Mouse (Mus musculus) stomach, postnatal 0 days (tissue): ENCODE measurements around the gene Taf5. TPM values are rescaled to one million over a fixed set of nuclear protein-coding genes. Genes with fewer than 3 reads are reported as not detected.

Source experiments
- ATAC-seq: fragments of 200-750 bp; cut with Nextera tagmentation; 2 replicates; pipeline ENCODE4 v1.8.0; 2017; ENCODE audit not compliant: low FRiP score, low TSS enrichment
- DNase-seq: peaks from one replicate; pipeline ENCODE4 v3.0.0-alpha.2; 2016; ENCODE audit warnings: low spot score
- H3K27ac ChIP-seq: fragments of 300-500 bp; sonication (generic); replicated peaks from 2 replicates; pipeline ENCODE4 v1.5.1; 2014; ENCODE audit warnings: mild to moderate bottlenecking, control low read depth
- H3K27me3 ChIP-seq: fragments of 300-500 bp; sonication (generic); 2 replicates; pipeline ENCODE4 v1.6.1; 2014; ENCODE audit warnings: low read length; ENCODE audit not compliant: control insufficient read depth, insufficient read depth
- H3K36me3 ChIP-seq: fragments of 300-500 bp; sonication (generic); 2 replicates; pipeline ENCODE4 v1.6.1; 2014; ENCODE audit warnings: low read length, mixed read lengths; ENCODE audit not compliant: control insufficient read depth, insufficient read depth
- H3K4me1 ChIP-seq: fragments of 300-500 bp; sonication (generic); replicated peaks from 2 replicates; pipeline ENCODE4 v1.6.1; 2014; ENCODE audit warnings: antibody characterized with exemption; ENCODE audit not compliant: control insufficient read depth, insufficient read depth
- H3K4me2 ChIP-seq: fragments of 300-500 bp; sonication (generic); replicated peaks from 2 replicates; pipeline ENCODE4 v1.6.1; 2014; ENCODE audit warnings: low read depth, mild to moderate bottlenecking, control low read depth, moderate library complexity
- H3K4me3 ChIP-seq: fragments of 300-500 bp; sonication (generic); 2 replicates; pipeline ENCODE4 v1.5.1; 2014; ENCODE audit warnings: low read depth, low read length, control low read depth
- H3K9ac ChIP-seq: fragments of 300-500 bp; sonication (generic); 2 replicates; pipeline ENCODE4 v1.6.1; 2014; ENCODE audit warnings: mild to moderate bottlenecking, low read length, control low read depth, mixed read lengths
- H3K9me3 ChIP-seq: fragments of 300-500 bp; sonication (generic); 2 replicates; pipeline ENCODE4 v1.6.1; 2016; ENCODE audit warnings: low read length; ENCODE audit not compliant: control insufficient read depth
- CTCF ChIP-seq: IDR thresholded peaks from 2 replicates; pipeline ENCODE4 v1.5.1; 2016; ENCODE audit warnings: antibody characterized with exemption, low read depth, mild to moderate bottlenecking, moderate library complexity
- EP300 ChIP-seq: optimal IDR thresholded peaks from 2 replicates; pipeline ENCODE3; 2016; ENCODE audit warnings: antibody characterized with exemption
- WGBS: fragments of 180-500 bp; shearing (Covaris S2); extraction: QIAGEN DNeasy Blood & Tissue Kit; methylation state at CpG from one replicate; pipeline ENCODE4 v1.1.7; 2014; 5-methylcytosine and 5-hydroxymethylcytosine counted together
- polyA plus RNA-seq: library from polyadenylated mRNA; unstranded; fragments of >200 nt; fragmentation: Nextera tagmentation; extraction: Ambion mirVana; gene quantifications from 2 replicates; pipeline ENCODE4 v1.2.1, GENCODE M21; 2015

The Taf5 gene
- polyA plus RNA-seq, 1 experiment from 2014 or later = 1.6 TPM

- H3K27ac ChIP-seq = peak overlapping the region; percentile 93
- no peaks in the 10 kb centered on the region for H3K27me3 ChIP-seq
- H3K4me2 ChIP-seq = peak overlapping the region; percentile 70
- 0 out of 2 replicates have a peak, but pooled peaks cover 2% of the 10 kb centered on the region for H3K36me3 ChIP-seq
- ATAC-seq = peak; percentile 94
- H3K9ac ChIP-seq = peak overlapping the region; percentile 94
- peak; percentile 89 for DNase-seq
- no peaks in the 10 kb centered on the region for H3K9me3 ChIP-seq
- H3K4me3 ChIP-seq = peak overlapping the region; percentile 98
- WGBS = 0% methylated on average over 29 of the region's 72 CpGs
- H3K4me1 ChIP-seq = no peaks in the 10 kb centered on the region
- TF ChIP-seq EP300 (no peak), CTCF (peak; percentile 45)
Measured at GRCm38 (mm10) chr19:47067924-47068611, 522 bp downstream of the Taf5 start.

- peaks cover 10% of the 10 kb centered on the region for H3K36me3 ChIP-seq
- no peak overlapping the region for H3K4me3 ChIP-seq
- H3K27me3 ChIP-seq = no peaks in the 10 kb centered on the region
- TF ChIP-seq EP300 (no peak), CTCF (no peak)
- peaks cover 2% of the 10 kb centered on the region; the same call in 1 of the 2 replicates for H3K4me1 ChIP-seq
- 64% methylated on average over 3 of the region's 3 CpGs for WGBS
- H3K27ac ChIP-seq = no peak overlapping the region
- DNase-seq (no peak), ATAC-seq (no peak)
- no peaks in the 10 kb centered on the region for H3K9me3 ChIP-seq
- H3K4me2 ChIP-seq = no peak overlapping the region
- no peak overlapping the region for H3K9ac ChIP-seq
Measured at GRCm38 (mm10) chr19:47088226-47088625, 20.7 kb downstream of the Taf5 start.

GRCm38 (mm10) chr19:47089718-47090525 lies 22.4 kb downstream of the Taf5 start:
- TF ChIP-seq EP300 = no peak
- TF ChIP-seq CTCF = no peak
- H3K4me1 ChIP-seq = peaks cover 2% of the 10 kb centered on the region; the same call in 1 of the 2 replicates
- H3K27me3 ChIP-seq = no peaks in the 10 kb centered on the region
- DNase-seq (no peak), ATAC-seq (peak; percentile 55)
- peak overlapping the region; percentile 93 for H3K27ac ChIP-seq
- peak overlapping the region; percentile 83 for H3K4me2 ChIP-seq
- peak overlapping the region; percentile 89 for H3K4me3 ChIP-seq
- peaks cover 8% of the 10 kb centered on the region for H3K36me3 ChIP-seq
- H3K9me3 ChIP-seq = no peaks in the 10 kb centered on the region
- WGBS = 1% methylated on average over 36 of the region's 36 CpGs
- H3K9ac ChIP-seq = peak overlapping the region; percentile 97

GRCm38 (mm10) chr19:47090550-47091156 lies 23.1 kb downstream of the Taf5 start, which contains the start of the genes Usmg5 and Pdcd11:
Gene Usmg5, minus strand, starts transcription at chr19:47090647.
Gene Pdcd11, plus strand, starts transcription at chr19:47090768.
- Histone ChIP-seq H3K4me1 (peaks cover 2% of the 10 kb centered on the region; the same call in 1 of the 2 replicates), H3K36me3 (peaks cover 8% of the 10 kb centered on the region), H3K27ac (peak within 1 kb of the TSS; percentile 93), H3K4me3 (peak within 1 kb of the TSS; percentile 89), H3K9ac (peak within 1 kb of the TSS; percentile 97), H3K9me3 (no peaks in the 10 kb centered on the region), H3K4me2 (peak within 1 kb of the TSS; percentile 83), H3K27me3 (no peaks in the 10 kb centered on the region)
- DNase-seq (peak; percentile 96), ATAC-seq (peak; percentile 99)
- TF ChIP-seq EP300 (no peak), CTCF (no peak)
- under 1% methylated on average over 50 of the region's 56 CpGs for WGBS

- no peaks in the 10 kb centered on the region for H3K9me3 ChIP-seq
- 88% methylated on average over 5 of the region's 5 CpGs for WGBS
- no peak for ATAC-seq
- no peaks in the 10 kb centered on the region for H3K27me3 ChIP-seq
- no peak overlapping the region for H3K27ac ChIP-seq
- H3K36me3 ChIP-seq = peaks cover 22% of the 10 kb centered on the region
- no peak for DNase-seq
- TF ChIP-seq CTCF = no peak
- TF ChIP-seq EP300 = no peak
- H3K4me1 ChIP-seq = no peaks in the 10 kb centered on the region
- no peak overlapping the region for H3K4me3 ChIP-seq
- H3K9ac ChIP-seq = no peak overlapping the region
- H3K4me2 ChIP-seq = no peak overlapping the region
Measured at GRCm38 (mm10) chr19:47101080-47101479, 33.5 kb downstream of the Taf5 start.
